Mouse (Mus musculus) layer of hippocampus, postnatal 36 days (tissue): ENCODE data around the gene Cactin. TPM values are rescaled to one million over a fixed set of nuclear protein-coding genes. Genes with fewer than 3 reads are reported as not detected.

Source experiments
- DNase-seq, 2 experiments: peaks; one replicate each; pipeline ENCODE4 v3.0.0; 2022
- microRNA-seq, 2 experiments: library from miRNA; unstranded; fragments of <30 nt; microRNA quantifications; one replicate each; pipeline ENCODE4 v1.2.0; 2021
- total RNA-seq, 2 experiments: library from RNA; stranded (reverse); gene quantifications; 2 replicates each; pipeline ENCODE4 v1.2.3; 2021

Cactin gene
- total RNA-seq, 2 experiments from 2014 or later, result 28.9 to 30.1 TPM

DNA sequence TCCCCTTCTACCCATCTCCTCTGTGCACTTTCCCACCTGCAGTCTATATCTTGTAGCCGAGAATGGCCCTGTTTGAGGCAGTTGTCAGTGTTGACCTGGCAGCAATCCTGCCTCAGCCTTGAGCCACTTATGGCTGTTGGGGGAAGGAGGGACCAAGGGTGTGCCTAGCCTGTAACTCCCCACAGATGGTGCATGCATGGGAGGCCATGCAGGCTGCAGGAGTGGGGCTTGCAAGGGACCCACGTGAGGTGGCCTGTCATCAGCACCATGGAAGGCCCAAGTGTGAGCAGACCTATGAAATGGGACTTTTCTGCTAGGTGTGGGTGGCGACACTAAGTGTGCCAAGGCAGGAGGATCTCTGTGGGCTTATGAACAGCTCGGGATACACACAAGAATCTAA lies 44.2 kb downstream of the Cactin start:
- no peak for DNase-seq

DNA sequence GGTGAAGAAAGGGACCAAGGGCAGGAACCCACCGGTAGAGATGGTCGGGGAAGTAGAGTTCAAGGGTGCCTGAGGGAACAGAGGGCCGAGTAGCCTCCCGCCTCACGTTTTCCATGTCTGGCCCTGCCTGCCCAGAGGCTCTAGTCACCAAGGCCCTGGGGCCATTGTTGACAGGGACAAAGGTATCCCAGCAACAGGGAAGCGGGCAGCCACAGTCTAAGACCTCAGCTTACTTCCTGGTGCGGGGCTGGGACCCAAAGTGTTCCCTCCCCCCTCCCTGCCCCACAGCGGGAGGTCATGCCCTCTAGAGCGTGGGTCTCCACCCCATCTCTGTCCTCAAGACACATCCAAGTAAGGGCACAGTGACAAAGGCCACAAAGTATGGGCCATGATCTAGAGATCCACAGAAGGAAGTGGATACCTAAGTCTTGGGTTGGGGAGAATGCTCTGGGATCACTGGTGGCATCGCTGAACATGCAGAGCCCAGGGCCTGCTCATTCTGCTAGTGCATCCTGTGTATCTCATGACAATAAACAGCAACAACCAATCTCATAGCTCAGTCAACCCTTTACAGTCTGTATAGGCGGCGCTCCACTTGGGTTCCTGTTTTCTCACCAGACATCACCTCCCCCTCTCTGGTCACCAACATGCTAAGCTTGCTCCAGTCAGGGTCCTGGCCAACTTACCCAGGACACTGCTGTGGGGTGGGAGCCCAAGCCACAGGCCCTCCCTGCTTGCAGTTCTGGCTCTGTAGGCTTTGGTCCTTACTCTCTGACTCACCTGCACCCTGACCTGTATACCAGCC lies 45.0 kb downstream of the Cactin start, which contains the start of gene 4930404N11Rik:
Gene 4930404N11Rik (minus strand): TSS at position 145 of the 805 bp plus-strand sequence.
- DNase-seq, result no peak

DNA sequence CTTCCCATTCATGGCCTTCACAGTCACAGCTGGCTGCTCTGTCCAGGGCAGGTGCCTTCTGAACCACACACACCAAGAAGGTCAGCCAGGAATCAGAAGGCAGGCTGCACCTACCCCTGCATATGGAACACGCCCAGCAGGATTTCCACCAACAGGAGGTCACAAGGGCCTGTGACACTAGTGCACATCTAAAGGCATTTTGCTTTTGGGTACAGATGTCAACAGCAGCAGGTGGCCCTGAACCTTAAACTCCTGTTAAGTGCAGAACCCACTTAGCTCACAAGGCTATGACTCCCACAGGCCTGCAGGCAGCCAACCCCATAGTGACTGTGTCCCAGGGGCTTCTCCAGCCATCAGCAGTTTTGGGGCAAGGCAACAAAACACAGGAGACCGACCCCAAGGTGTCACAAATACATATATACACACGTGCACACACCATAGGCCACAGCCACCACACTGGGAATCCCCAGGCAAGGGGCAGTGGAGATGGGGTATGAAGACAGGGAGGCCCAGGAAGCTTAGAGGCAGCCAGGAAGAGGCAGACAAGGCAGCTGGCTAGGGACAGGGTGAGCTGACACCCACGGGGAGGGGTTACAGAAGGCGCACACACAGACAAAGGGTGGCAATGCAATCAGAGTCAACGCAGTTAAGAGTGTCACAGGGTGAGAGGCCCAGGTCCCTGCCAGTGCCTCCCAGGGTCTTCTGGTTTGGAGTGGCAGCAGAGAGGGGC lies 45.7 kb downstream of the Cactin start:
- DNase-seq, result no peak

DNA sequence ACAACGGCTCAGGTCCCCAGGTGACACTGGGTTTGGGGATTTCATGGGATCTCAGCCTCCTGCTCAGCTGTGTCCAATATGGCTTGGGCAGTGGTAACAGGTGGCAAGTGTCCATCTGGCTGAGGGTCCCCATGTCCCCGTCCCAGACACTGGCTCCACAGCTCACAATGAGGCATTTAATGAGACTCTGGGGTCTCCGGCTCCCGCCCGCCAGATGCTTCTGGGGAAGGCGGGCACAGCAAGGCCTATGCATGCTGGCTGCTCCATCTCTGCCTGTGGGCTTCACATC lies 46.2 kb downstream of the Cactin start:
- no peak for DNase-seq

DNA sequence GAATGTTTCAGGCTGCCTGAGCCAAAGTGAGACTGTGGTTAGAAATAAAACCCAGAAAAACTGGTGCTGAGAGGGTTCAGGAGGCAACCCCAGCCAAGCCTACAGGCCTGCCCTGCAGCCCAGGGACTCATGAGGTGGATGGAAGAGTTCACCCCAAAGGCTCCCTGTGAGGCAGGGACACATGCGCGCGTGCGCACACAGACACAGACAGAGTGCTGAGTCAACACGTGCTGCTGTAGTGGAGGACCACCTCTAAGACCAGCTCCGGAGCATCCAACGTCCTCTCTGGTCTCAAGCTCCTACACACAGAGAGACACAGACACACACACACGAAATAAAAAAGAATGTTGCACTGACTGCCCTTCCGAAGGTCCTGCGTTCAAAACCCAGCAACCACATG lies 54.4 kb downstream of the Cactin start:
- DNase-seq, result no peak

Small RNAs within 50 kb of the gene (microRNA-seq; reads per million reads assigned to microRNA genes)
- gene Mir3057, result 35.2 to 36.6 reads per million in 2 experiments

Other genes starting within 250 kb of the Cactin start
- gene Creb3l3, start 222.2 kb upstream of the Cactin start, total RNA-seq, result under 1 TPM; 0.52 to 0.71 TPM
- 100 to 1,000 TPM; 132 to 141 TPM for gene Map2k2, start 215.2 kb upstream of the Cactin start, total RNA-seq
- gene Zbtb7a, start 185.9 kb upstream of the Cactin start, total RNA-seq, result 100 to 1,000 TPM; 109 to 116 TPM
- gene Pias4, start 153.2 kb upstream of the Cactin start, total RNA-seq, result 10 to 100 TPM; 26.2 to 29.8 TPM
- gene Eef2, start 144.5 kb upstream of the Cactin start, total RNA-seq, result 100 to 1,000 TPM; 868 to 892 TPM
- 10 to 100 TPM; 65.6 to 77.8 TPM for gene Dapk3, start 138.1 kb upstream of the Cactin start, total RNA-seq
- gene 4930442H23Rik, start 137.3 kb upstream of the Cactin start, total RNA-seq, result not detected
- gene Nmrk2, start 119.1 kb upstream of the Cactin start, total RNA-seq, result under 1 TPM; 0.20 to 0.25 TPM
- 100 to 1,000 TPM; 150 TPM for gene Atcay, start 90.3 kb upstream of the Cactin start, total RNA-seq
- gene Zfr2, start 87.9 kb upstream of the Cactin start, total RNA-seq, result 10 to 100 TPM; 65.7 to 70.0 TPM
- 100 to 1,000 TPM; 227 to 236 TPM for gene Matk, start 68.2 kb upstream of the Cactin start, total RNA-seq
- 10 to 100 TPM; 32.3 to 36.0 TPM for gene Mrpl54, start 54.2 kb upstream of the Cactin start, total RNA-seq
- 10 to 100 TPM; 39.3 to 56.0 TPM for gene Apba3, start 54.1 kb upstream of the Cactin start, total RNA-seq
- 1 to 10 TPM in 1 of 2 experiments, under 1 TPM in 1; 0.65 to 1.7 TPM for gene Tjp3, start 29.5 kb upstream of the Cactin start, total RNA-seq
- gene Pip5k1c, start 28.1 kb upstream of the Cactin start, total RNA-seq, result 100 to 1,000 TPM; 301 to 304 TPM
- gene Tbxa2r, start 7.6 kb downstream of the Cactin start, total RNA-seq, result 1 to 10 TPM in 1 of 2 experiments, under 1 TPM in 1; 0.91 to 1.1 TPM
- gene Gipc3, start 22.2 kb downstream of the Cactin start, total RNA-seq, result 1 to 10 TPM; 1.7 to 1.9 TPM
- gene Hmg20b, start 29.4 kb downstream of the Cactin start, total RNA-seq, result 10 to 100 TPM; 27.6 to 35.0 TPM
- 10 to 100 TPM; 43.5 to 48.4 TPM for gene Mfsd12, start 36.4 kb downstream of the Cactin start, total RNA-seq
- 1 to 10 TPM; 1.6 to 1.9 TPM for gene 4930404N11Rik, start 44.7 kb downstream of the Cactin start, total RNA-seq
- gene Fzr1, start 57.4 kb downstream of the Cactin start, total RNA-seq, result 10 to 100 TPM; 61.5 to 68.9 TPM
- 10 to 100 TPM; 72.5 to 76.9 TPM for gene Dohh, start 63.3 kb downstream of the Cactin start, total RNA-seq
- 1 to 10 TPM; 4.0 to 6.6 TPM for gene Gm48551, start 63.4 kb downstream of the Cactin start, total RNA-seq
- 1 to 10 TPM; 4.5 to 7.1 TPM for gene Gm48552, start 67.9 kb downstream of the Cactin start, total RNA-seq
- 1 to 10 TPM; 1.6 to 1.7 TPM for gene Smim24, start 71.9 kb downstream of the Cactin start, total RNA-seq
- gene Nfic, start 134.5 kb downstream of the Cactin start, total RNA-seq, result 10 to 100 TPM; 55.3 to 55.8 TPM
- gene Celf5, start 161.6 kb downstream of the Cactin start, total RNA-seq, result 100 to 1,000 TPM; 273 to 281 TPM
- gene Ncln, start 175.3 kb downstream of the Cactin start, total RNA-seq, result 10 to 100 TPM; 77.1 to 90.0 TPM
- under 1 TPM; 0.40 to 0.65 TPM for gene S1pr4, start 179.0 kb downstream of the Cactin start, total RNA-seq
- 1 to 10 TPM; 3.0 to 3.4 TPM for gene Gna15, start 203.1 kb downstream of the Cactin start, total RNA-seq
- 100 to 1,000 TPM; 113 to 117 TPM for gene Gna11, start 224.1 kb downstream of the Cactin start, total RNA-seq
- 100 to 1,000 TPM; 667 to 720 TPM for gene Aes, start 238.4 kb downstream of the Cactin start, total RNA-seq